Comparison of ENCODE assay signal across 12 mouse cellular contexts in the genomic region with DNA sequence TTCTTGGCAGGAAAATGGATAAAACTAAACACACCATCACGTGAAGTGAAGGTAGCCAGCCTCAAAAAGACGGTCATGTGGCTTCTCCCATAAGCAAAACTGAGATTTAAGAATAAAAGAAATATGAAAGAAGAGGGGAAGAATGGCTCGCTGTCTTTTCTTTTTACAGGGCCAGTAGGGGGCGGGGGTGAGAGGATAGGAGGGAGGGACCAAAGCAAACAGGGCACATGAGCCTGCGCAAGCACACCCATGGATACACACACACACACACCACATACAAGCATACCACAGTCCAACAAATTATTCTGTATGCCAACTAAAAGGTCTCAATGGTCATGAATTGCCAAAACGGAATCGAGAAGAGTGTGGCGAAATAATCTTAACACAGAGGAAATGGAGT. TPM values are rescaled to one million over a fixed set of nuclear protein-coding genes. Genes with fewer than 3 reads are reported as not detected.
A peak's percentile ranks its signal among the peaks of the same experiment; 100 is the strongest.
DNase-seq lines count a peak whose midpoint lies in the region; ATAC-seq and TF ChIP-seq lines count a peak whose summit lies in the region.
"Had no signal": no experiment of that assay in that cellular context is flagged by ENCODE, and none has a peak within 500 bp of the region (broad histone marks: within the 10 kb centered on the region; RNA-seq: fewer than 3 reads in every experiment).

No protein-coding gene starts in this region.

- no peaks in the 10 kb centered on the region for H3K36me3 ChIP-seq in midbrain, embryonic 14.5 days (ENCODE audit: control insufficient read depth, insufficient read depth, low read length)
- peaks cover 2% of the 10 kb centered on the region; the same call in 1 of the 2 replicates for H3K36me3 ChIP-seq in midbrain, embryonic 10.5 days
- H3K36me3 ChIP-seq in hindbrain, embryonic 13.5 days: peaks cover 5% of the 10 kb centered on the region; the same call in 1 of the 2 replicates
- H3K36me3 ChIP-seq: embryonic facial prominence, embryonic 13.5 days; heart, embryonic 15.5 days; limb, embryonic 12.5 days; midbrain, embryonic 13.5 days had no signal

- H3K4me3 ChIP-seq in midbrain, embryonic 14.5 days (replicated peaks; ENCODE audit: low read depth, low read length): no peak overlapping the region
- no peak overlapping the region for H3K4me3 ChIP-seq in midbrain, embryonic 10.5 days
- H3K4me3 ChIP-seq in bone marrow macrophage, adult 2 months (ENCODE audit: insufficient read depth, low read length): no peak overlapping the region
- no peak overlapping the region for H3K4me3 ChIP-seq in hindbrain, embryonic 13.5 days
- H3K4me3 ChIP-seq: embryonic facial prominence, embryonic 13.5 days; heart, embryonic 15.5 days; limb, embryonic 12.5 days; midbrain, embryonic 13.5 days had no signal

- H3K9ac ChIP-seq in midbrain, embryonic 14.5 days (replicated peaks; ENCODE audit: low read length): no peak overlapping the region
- no peak overlapping the region for H3K9ac ChIP-seq in hindbrain, embryonic 13.5 days
- H3K9ac ChIP-seq: embryonic facial prominence, embryonic 13.5 days; heart, embryonic 15.5 days; limb, embryonic 12.5 days; midbrain, embryonic 13.5 days had no signal

- no peak for ATAC-seq in midbrain, embryonic 14.5 days (ENCODE audit: low FRiP score, low TSS enrichment)
- no peak for ATAC-seq in hindbrain, embryonic 13.5 days (ENCODE audit: low FRiP score)
- ATAC-seq: midbrain, embryonic 13.5 days had no signal

- H3K4me1 ChIP-seq in midbrain, embryonic 14.5 days (ENCODE audit: control insufficient read depth, insufficient read depth, low read length): no peaks in the 10 kb centered on the region
- 0 out of 2 replicates have a peak, but pooled peaks cover 3% of the 10 kb centered on the region for H3K4me1 ChIP-seq in midbrain, embryonic 10.5 days
- H3K4me1 ChIP-seq in bone marrow macrophage, adult 2 months (ENCODE audit: control insufficient read depth, insufficient read depth, low read length): peaks cover 6% of the 10 kb centered on the region
- peaks cover 6% of the 10 kb centered on the region; the same call in 1 of the 2 replicates for H3K4me1 ChIP-seq in hindbrain, embryonic 13.5 days (replicated peaks)
- H3K4me1 ChIP-seq: heart, embryonic 15.5 days had no signal

- H3K4me2 ChIP-seq in midbrain, embryonic 14.5 days (ENCODE audit: low read length): no peak overlapping the region
- no peak overlapping the region for H3K4me2 ChIP-seq in hindbrain, embryonic 13.5 days
- H3K4me2 ChIP-seq: embryonic facial prominence, embryonic 13.5 days; heart, embryonic 15.5 days; limb, embryonic 12.5 days; midbrain, embryonic 13.5 days had no signal

- TF ChIP-seq POLR2A in bone marrow macrophage, adult 2 months (IDR thresholded peaks at IDR 0.05; ENCODE audit: borderline replicate concordance, low read depth, low read length): no peak

- WGBS in midbrain, embryonic 14.5 days: 64% methylated on average over 8 of the region's 8 CpGs
- 66% methylated on average over 8 of the region's 8 CpGs for WGBS in midbrain, embryonic 10.5 days
- 66% methylated on average over 8 of the region's 8 CpGs for WGBS in hindbrain, embryonic 13.5 days

- no peaks in the 10 kb centered on the region for H3K27me3 ChIP-seq in midbrain, embryonic 14.5 days (ENCODE audit: control insufficient read depth, insufficient read depth, low read length)
- H3K27me3 ChIP-seq in midbrain, embryonic 10.5 days (ENCODE audit: low read depth, poor library complexity, severe bottlenecking): no peaks in the 10 kb centered on the region
- H3K27me3 ChIP-seq in hindbrain, embryonic 13.5 days: no peaks in the 10 kb centered on the region
- H3K27me3 ChIP-seq: embryonic facial prominence, embryonic 13.5 days; heart, embryonic 15.5 days; limb, embryonic 12.5 days; midbrain, embryonic 13.5 days had no signal

- peak; percentile 83 for DNase-seq in heart, adult 11 months
- no peak for DNase-seq in heart, adult 9 months (ENCODE audit: low spot score in 2 of 2)
- peak; percentile 13 for DNase-seq in midbrain, embryonic 14.5 days
- DNase-seq in midbrain, embryonic 10.5 days (ENCODE audit: low spot score): no peak
- DNase-seq in thymus, postnatal 14 days: peak; percentile 62
- no peak for DNase-seq in right cerebral cortex, postnatal 10 days (ENCODE audit: low spot score in 2 of 2)

- H3K27ac ChIP-seq in midbrain, embryonic 14.5 days (replicated peaks; ENCODE audit: low read depth, low read length): no peak overlapping the region
- H3K27ac ChIP-seq in midbrain, embryonic 10.5 days (replicated peaks): no peak overlapping the region
- H3K27ac ChIP-seq in bone marrow macrophage, adult 2 months (ENCODE audit: insufficient read depth, low read depth, low read length): no peak overlapping the region
- H3K27ac ChIP-seq in hindbrain, embryonic 13.5 days: no peak overlapping the region
- H3K27ac ChIP-seq: embryonic facial prominence, embryonic 13.5 days; heart, embryonic 15.5 days; limb, embryonic 12.5 days; midbrain, embryonic 13.5 days had no signal

- peak; percentile 24; the same call in 1 of the 2 replicates for TF ChIP-seq CTCF in bone marrow macrophage, adult 2 months (IDR thresholded peaks at IDR 0.05; ENCODE audit: low read depth, low read length)

- no peaks in the 10 kb centered on the region for H3K9me3 ChIP-seq in midbrain, embryonic 14.5 days (ENCODE audit: control insufficient read depth, low read length)
- H3K9me3 ChIP-seq in midbrain, embryonic 10.5 days (replicated peaks): no peaks in the 10 kb centered on the region
- H3K9me3 ChIP-seq in hindbrain, embryonic 13.5 days: no peaks in the 10 kb centered on the region
- H3K9me3 ChIP-seq: embryonic facial prominence, embryonic 13.5 days; heart, embryonic 15.5 days; limb, embryonic 12.5 days; midbrain, embryonic 13.5 days had no signal

RNA-seq across cellular contexts. Expression of gene Foxn3, which starts 12.8 kb away (rescaled TPM):
- polyA plus RNA-seq in midbrain, embryonic 14.5 days (2014; fragmentation: Nextera tagmentation; extraction: Ambion mirVana): 81.4 and 91.3 TPM in 2 replicates
- polyA plus RNA-seq in midbrain, embryonic 10.5 days (2016; fragmentation: Nextera tagmentation; extraction: Ambion mirVana): 51.8 and 63.1 TPM in 2 replicates
- 27.7 and 33.6 TPM in 2 replicates for polyA plus RNA-seq in bone marrow macrophage, adult 2 months (2012; ENCODE audit: insufficient read depth, insufficient read length, missing spikeins)
- polyA plus RNA-seq in hindbrain, embryonic 13.5 days (2015; fragmentation: Nextera tagmentation; extraction: Ambion mirVana): 83.6 and 83.7 TPM in 2 replicates

Comparison
In these comparisons a context has a peak if more than half of its experiments do, and no peak if none do; other contexts are left out.
1. DNase-seq: peak in heart, adult 11 months (single experiment), midbrain, embryonic 14.5 days (single experiment) and thymus, postnatal 14 days (single experiment); none in heart, adult 9 months (0 of 2), midbrain, embryonic 10.5 days (single experiment) and right cerebral cortex, postnatal 10 days (0 of 2).